Mouse (Mus musculus) lung, postnatal 0 days (tissue): ENCODE data around the gene Gm20403.

Experiments
- CTCF ChIP-seq: IDR thresholded peaks from 2 replicates; pipeline ENCODE4 v1.5.1; 2016; ENCODE audit warnings: antibody characterized with exemption, mild to moderate bottlenecking
- EP300 ChIP-seq: IDR thresholded peaks from 2 replicates; pipeline ENCODE4 v1.6.1; 2016; ENCODE audit warnings: antibody characterized with exemption, mild to moderate bottlenecking, control low read depth

DNA sequence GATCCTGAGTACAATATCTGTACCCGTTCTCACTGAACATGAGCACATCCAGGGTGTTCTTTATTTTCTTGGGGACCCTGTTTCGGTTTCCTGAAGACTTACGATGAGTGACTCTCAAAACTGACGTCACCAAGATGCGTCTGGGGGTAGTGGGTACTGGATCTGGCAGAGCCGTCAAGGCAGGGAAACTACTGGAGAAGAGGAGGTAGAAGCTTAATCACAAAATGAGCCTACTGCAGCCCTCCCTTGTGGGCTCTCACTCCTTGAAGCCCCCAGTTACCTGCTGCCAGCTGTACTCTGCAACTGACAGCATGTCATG is 7.7 kb upstream of the Gm20403 start:
- TF ChIP-seq CTCF (no peak), EP300 (no peak)
